Mouse (Mus musculus): ENCODE data around the gene Zfp787. TPM values are rescaled to one million over a fixed set of nuclear protein-coding genes. Genes with fewer than 3 reads are reported as not detected.

Zfp787 gene
- total and polyA plus RNA-seq, 3 experiments: 22.7 to 28.8 TPM; not detected in 1

- TF ChIP-seq JUND (IDR thresholded peaks at IDR 0.05; ENCODE audit: low read depth, low read length) (no peak), RCOR1 (IDR thresholded peaks at IDR 0.05; ENCODE audit: low read depth, low read length) (peak; percentile 56; the same call in 1 of the 2 replicates)
Measured at GRCm38 (mm10) chr7:6172006-6172649, 16.3 kb upstream of the Zfp787 start, which contains the start of gene Zfp444 (continued).

- H3K9ac ChIP-seq (ENCODE audit: control insufficient read depth, low read depth, low read length, poor library complexity, severe bottlenecking): peak overlapping the region; percentile 76
- peak overlapping the region; percentile 86 for H3K27ac ChIP-seq (ENCODE audit: control insufficient read depth, low read depth, low read length)
- H3K79me2 ChIP-seq (ENCODE audit: control insufficient read depth, insufficient read depth, low read length, poor library complexity): peaks cover 8% of the 10 kb centered on the region
- peak; percentile 82 for DNase-seq (ENCODE audit: low read depth, low spot score)
- no peaks in the 10 kb centered on the region for H3K27me3 ChIP-seq (ENCODE audit: control insufficient read depth in 1 of 2, insufficient read depth in 2 of 2, low read length in 2 of 2)
- peaks cover 2 to 16% of the 10 kb centered on the region in 2 experiments; a peak in 3 of 4 replicates for H3K4me1 ChIP-seq (ENCODE audit: control insufficient read depth in 1 of 2, insufficient read depth in 2 of 2, low read length in 2 of 2)
- H3K4me3 ChIP-seq (ENCODE audit: control insufficient read depth in 1 of 2, insufficient read depth in 1 of 2, low read depth in 2 of 2, low read length in 2 of 2): peak overlapping the region; percentile 63 to 74
- peaks cover 0 to 19% of the 10 kb centered on the region in 2 experiments; a peak in 2 of 4 replicates for H3K36me3 ChIP-seq (ENCODE audit: control insufficient read depth in 1 of 2, insufficient read depth in 2 of 2, low read length in 2 of 2)
- H3K9me3 ChIP-seq (replicated peaks; ENCODE audit: insufficient read depth, low read length): no peaks in the 10 kb centered on the region
- no peak for TF ChIP-seq TCF12 (IDR thresholded peaks at IDR 0.05; ENCODE audit: low read depth, low read length)
- 0 out of 2 replicates have a peak, but pooled peaks have one; percentile 38 for TF ChIP-seq USF1 (IDR thresholded peaks at IDR 0.05; ENCODE audit: low read depth, low read length)
- no peak for TF ChIP-seq MAFK (IDR thresholded peaks at IDR 0.05; ENCODE audit: borderline replicate concordance, low read depth, low read length)
- no peak for TF ChIP-seq HCFC1 (IDR thresholded peaks at IDR 0.05; ENCODE audit: low read depth, low read length)
- TF ChIP-seq NELFE (IDR thresholded peaks at IDR 0.05; ENCODE audit: low read depth, low read length): peak; percentile 75
- TF ChIP-seq E2F4 (IDR thresholded peaks at IDR 0.05; ENCODE audit: borderline replicate concordance, low read depth, low read length): no peak
- TF ChIP-seq ZMIZ1 (IDR thresholded peaks at IDR 0.05; ENCODE audit: low read depth, low read length): peak; percentile 69
- no peak for TF ChIP-seq GATA1 (IDR thresholded peaks at IDR 0.05; ENCODE audit: low read depth, low read length)
- TF ChIP-seq EP300 (IDR thresholded peaks at IDR 0.05; ENCODE audit: low read depth in 1 of 2, low read length in 2 of 2): no peak
- TF ChIP-seq ZNF384 (IDR thresholded peaks at IDR 0.05; ENCODE audit: low read depth, low read length): no peak
- no peak for TF ChIP-seq MEF2A (IDR thresholded peaks at IDR 0.05; ENCODE audit: extremely low read depth, insufficient replicate concordance, low read depth, low read length, poor library complexity, severe bottlenecking)
- TF ChIP-seq USF2 (IDR thresholded peaks at IDR 0.05; ENCODE audit: borderline replicate concordance in 1 of 2, insufficient read depth in 1 of 2, low read depth in 1 of 2, low read length in 2 of 2): no peak
- no peak for TF ChIP-seq JUND (IDR thresholded peaks at IDR 0.05; ENCODE audit: low read depth, low read length)
- peak; percentile 75 for TF ChIP-seq MXI1 (IDR thresholded peaks at IDR 0.05; ENCODE audit: low read depth, low read length)
- no peak for TF ChIP-seq CHD2 (IDR thresholded peaks at IDR 0.05; ENCODE audit: low read length)
- no peak; the same call in 1 of the 2 replicates for TF ChIP-seq SIN3A (IDR thresholded peaks at IDR 0.05; ENCODE audit: low read length)
- peak; percentile 93 for TF ChIP-seq MAX (IDR thresholded peaks at IDR 0.05; ENCODE audit: low read length)
- TF ChIP-seq UBTF (IDR thresholded peaks at IDR 0.05; ENCODE audit: borderline replicate concordance, insufficient read depth, low read depth, low read length): no peak
- no peak for TF ChIP-seq TAL1 (IDR thresholded peaks at IDR 0.05; ENCODE audit: low read length)
- TF ChIP-seq ZC3H11A (IDR thresholded peaks at IDR 0.05; ENCODE audit: low read depth, low read length): no peak
- no peak for TF ChIP-seq NRF1 (IDR thresholded peaks at IDR 0.05; ENCODE audit: insufficient read depth, low read depth, low read length, poor library complexity, severe bottlenecking)
- TF ChIP-seq RCOR1 (IDR thresholded peaks at IDR 0.05; ENCODE audit: low read depth, low read length): no peak; the same call in 1 of the 2 replicates
- TF ChIP-seq TBP (IDR thresholded peaks at IDR 0.05; ENCODE audit: low read depth, low read length): peak; percentile 12; the same call in 1 of the 2 replicates
- TF ChIP-seq GABPA (IDR thresholded peaks at IDR 0.05; ENCODE audit: low read depth, low read length): no peak
- peak; percentile 34; the same call in 1 of the 2 replicates for TF ChIP-seq ETS1 (IDR thresholded peaks at IDR 0.05; ENCODE audit: low read depth, low read length)
- no peak for TF ChIP-seq BHLHE40 (IDR thresholded peaks at IDR 0.05; ENCODE audit: borderline replicate concordance, low read depth, low read length)
- no peak; the same call in 1 of the 2 replicates for TF ChIP-seq MAZ (IDR thresholded peaks at IDR 0.05; ENCODE audit: low read depth, low read length)
- TF ChIP-seq SMC3 (IDR thresholded peaks at IDR 0.05; ENCODE audit: low read depth, low read length): peak; percentile 38
- no peak for TF ChIP-seq POLR2AphosphoS5 (IDR thresholded peaks at IDR 0.05; ENCODE audit: borderline replicate concordance, low read depth, low read length)
- TF ChIP-seq KAT2A (conservative IDR thresholded peaks at IDR 0.05; ENCODE audit: low read depth, low read length): no peak
- peak; percentile 10 for TF ChIP-seq RAD21 (IDR thresholded peaks at IDR 0.05; ENCODE audit: low read depth, low read length)
- TF ChIP-seq CTCF (IDR thresholded peaks at IDR 0.05 in 2 of 3, conservative IDR thresholded peaks at IDR 0.05 in 1 of 3; ENCODE audit: control insufficient read depth in 1 of 3, insufficient read depth in 1 of 3, low read depth in 2 of 3, low read length in 3 of 3, poor library complexity in 1 of 3, severe bottlenecking in 1 of 3): peak in 2 of 3 experiments; percentile 32 to 44; a peak in 3 of 6 replicates
Measured at GRCm38 (mm10) chr7:6171444-6172005, 15.7 kb upstream of the Zfp787 start.

Data from MEL (cell line).